Mouse (Mus musculus) adrenal gland, adult 2 months (tissue): ENCODE data around the gene Lrwd1. TPM values are rescaled to one million over a fixed set of nuclear protein-coding genes. Genes with fewer than 3 reads are reported as not detected.
"Not testable (repeated sequence)": the region's sequence is repeated elsewhere in the genome, so short reads cannot be mapped to it uniquely, and the experiment has no call there.

Source experiments
- DNase-seq: peaks from one replicate; pipeline ENCODE4 v3.0.0; 2021
- long read RNA-seq: library from polyadenylated mRNA; stranded (forward); transcript quantifications from one replicate; pipeline ENCODE4 v2.0.0, GENCODE M21; 2021
- polyA plus RNA-seq: library from polyadenylated mRNA; depleted of rRNA; stranded (reverse); fragments of >200 nt; gene quantifications from 2 replicates; pipeline ENCODE4 v1.2.3, GENCODE M21; 2012; rRNA removed
- total RNA-seq, 2 experiments: library from RNA; stranded (reverse); gene quantifications; 2 replicates each; pipeline ENCODE4 v1.2.3; 2021

The Lrwd1 gene
- 10 to 100 TPM in 1 of 2 experiments, 1 to 10 TPM in 1; 8.0 to 11.9 TPM for total RNA-seq
- 24.8 and 26.6 TPM in 2 replicates for polyA plus RNA-seq
- long read RNA-seq, transcript Lrwd1-201 (15 exons, 2,473 nt) = major isoform, 18 of 21 reads
- long read RNA-seq, partial matches to known transcripts = 2 of 21 reads
- long read RNA-seq, other reads (novel, unspliced or antisense) = 1 of 21 reads

DNA sequence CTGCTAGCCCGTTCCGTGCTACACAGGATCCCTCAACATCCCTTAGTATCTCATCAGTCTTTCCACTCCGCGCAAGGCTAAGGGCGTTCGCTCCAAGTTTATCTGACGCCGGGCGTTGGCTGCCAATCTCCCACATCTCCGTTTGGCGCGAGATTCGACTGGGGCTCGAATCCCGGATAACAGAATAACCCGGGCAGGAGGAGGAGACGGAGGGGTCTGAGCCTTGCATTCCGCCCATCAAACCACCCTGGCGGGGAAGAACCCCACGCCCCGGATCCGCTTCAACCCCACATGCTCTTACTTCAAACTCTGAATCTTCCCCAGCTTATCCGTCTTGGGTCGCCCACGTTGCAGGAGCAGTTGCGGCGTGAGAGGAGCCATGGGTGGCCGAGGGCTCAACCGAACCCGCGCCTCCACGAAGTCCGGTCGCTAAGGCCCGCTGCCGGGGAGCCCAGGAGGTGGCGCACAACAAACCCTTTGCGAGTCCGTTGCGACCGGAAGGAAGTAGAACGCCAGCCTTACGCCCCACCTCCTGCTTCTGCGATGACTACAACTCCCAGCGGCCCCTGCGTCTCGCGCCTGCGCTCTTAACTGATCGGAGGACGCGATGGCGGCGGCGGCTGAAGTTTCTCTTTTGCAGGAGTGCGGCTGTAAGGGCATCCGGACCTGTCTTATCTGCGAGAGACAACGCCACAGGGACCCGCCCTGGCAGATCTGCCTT lies at the start of gene Lrwd1, which contains the start of gene Alkbh4:
TSS of gene Lrwd1 (minus strand) at position 504 of the 721 bp plus-strand sequence.
TSS of gene Alkbh4 (plus strand) at position 576 of the 721 bp plus-strand sequence.
- peak; percentile 96 for DNase-seq

DNA sequence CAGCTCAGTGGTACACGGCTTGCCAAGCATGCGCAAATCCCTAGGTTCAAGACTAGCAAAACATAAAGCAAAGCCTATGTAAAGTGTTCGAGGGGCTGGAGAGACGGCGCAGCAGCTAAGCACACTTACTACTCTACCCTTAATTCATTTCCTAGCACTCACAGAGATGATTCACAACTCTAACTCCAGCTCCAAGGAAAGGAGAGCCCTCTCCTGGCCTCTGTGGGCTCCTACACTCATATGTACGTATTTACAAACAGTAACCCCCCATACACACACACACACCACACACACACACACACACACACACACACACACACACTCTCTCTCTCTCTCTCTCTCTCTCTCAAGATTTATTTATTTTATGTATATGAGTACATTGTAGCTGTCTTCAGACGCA lies 47.9 kb upstream of the Lrwd1 start:
- DNase-seq = no peak

DNA sequence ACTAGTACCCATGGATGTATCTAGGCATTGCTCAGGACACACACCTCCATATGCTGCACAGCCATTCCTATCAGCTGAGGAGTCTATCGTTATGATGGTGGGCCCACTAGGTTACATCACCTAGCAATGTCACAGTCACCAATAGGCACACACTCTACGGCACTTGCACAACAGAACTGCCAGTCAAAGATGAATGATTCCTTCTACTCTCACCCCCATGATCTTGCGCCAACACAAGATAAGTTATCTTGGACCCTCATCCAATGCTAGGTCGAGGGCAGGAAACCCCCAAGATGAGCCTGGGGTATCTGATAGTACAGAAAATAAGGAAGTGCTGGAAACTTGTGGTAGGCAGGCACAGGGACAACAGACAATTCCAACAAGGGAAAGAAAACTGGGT lies 47.0 kb upstream of the Lrwd1 start:
- no peak for DNase-seq

DNA sequence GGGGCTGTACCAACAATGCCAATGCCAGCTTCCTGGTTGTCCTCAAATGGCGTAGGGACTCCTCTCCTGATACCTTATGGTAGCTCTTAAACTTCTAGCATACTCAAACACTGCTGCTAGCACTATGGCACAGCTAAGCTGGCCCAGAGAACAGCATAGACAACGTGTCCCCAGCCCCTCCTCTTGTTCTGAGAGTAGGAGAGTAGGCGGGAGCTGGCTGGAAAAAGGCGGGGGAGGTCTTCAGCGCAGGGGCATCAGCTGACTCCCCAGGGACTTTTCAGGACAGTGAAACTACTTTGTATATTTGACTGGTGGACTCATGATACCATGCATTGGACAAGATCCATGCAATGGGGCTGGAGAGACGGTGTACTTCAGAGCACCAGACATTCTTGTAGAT lies 46.2 kb upstream of the Lrwd1 start:
- no peak for DNase-seq

DNA sequence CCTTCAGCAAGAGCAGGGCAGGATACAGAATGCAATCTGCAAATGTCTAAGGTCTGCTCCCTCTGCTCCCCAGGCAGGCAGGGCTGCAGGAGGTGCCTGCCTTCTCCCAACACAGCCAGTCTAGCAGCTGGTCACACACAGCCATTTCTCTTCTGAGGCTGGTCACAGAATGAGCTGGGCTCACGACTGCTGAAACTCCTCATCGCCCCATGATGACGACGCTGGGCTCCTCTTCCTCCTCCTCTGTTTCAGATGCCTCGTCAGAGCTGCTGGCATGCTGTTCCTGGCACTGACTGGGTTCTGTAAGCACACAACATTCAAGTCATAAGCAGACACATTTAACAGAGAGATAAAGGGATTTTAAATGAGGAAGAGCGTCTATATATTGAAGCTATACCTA lies 45.3 kb upstream of the Lrwd1 start:
- DNase-seq = no peak

DNA sequence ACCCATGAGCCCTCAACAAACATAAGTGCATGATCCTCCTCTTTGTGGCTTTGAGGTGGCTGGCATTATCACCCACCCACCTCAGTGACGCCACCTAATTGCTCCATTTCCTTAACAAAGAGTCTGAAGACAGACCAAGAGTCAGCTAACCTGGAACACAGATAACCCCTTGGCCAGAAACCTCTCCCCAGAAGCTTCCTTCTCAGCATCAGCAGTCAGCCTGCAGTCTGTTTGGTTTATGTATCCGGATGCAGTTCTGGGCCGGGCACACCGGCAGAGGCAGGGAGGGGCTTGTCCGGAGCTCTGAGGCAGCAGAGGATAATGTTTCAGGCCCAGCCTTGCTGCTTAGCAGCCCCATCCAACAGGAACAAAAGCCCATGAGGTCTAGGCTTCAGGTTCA lies 43.7 kb upstream of the Lrwd1 start:
- no peak for DNase-seq

DNA sequence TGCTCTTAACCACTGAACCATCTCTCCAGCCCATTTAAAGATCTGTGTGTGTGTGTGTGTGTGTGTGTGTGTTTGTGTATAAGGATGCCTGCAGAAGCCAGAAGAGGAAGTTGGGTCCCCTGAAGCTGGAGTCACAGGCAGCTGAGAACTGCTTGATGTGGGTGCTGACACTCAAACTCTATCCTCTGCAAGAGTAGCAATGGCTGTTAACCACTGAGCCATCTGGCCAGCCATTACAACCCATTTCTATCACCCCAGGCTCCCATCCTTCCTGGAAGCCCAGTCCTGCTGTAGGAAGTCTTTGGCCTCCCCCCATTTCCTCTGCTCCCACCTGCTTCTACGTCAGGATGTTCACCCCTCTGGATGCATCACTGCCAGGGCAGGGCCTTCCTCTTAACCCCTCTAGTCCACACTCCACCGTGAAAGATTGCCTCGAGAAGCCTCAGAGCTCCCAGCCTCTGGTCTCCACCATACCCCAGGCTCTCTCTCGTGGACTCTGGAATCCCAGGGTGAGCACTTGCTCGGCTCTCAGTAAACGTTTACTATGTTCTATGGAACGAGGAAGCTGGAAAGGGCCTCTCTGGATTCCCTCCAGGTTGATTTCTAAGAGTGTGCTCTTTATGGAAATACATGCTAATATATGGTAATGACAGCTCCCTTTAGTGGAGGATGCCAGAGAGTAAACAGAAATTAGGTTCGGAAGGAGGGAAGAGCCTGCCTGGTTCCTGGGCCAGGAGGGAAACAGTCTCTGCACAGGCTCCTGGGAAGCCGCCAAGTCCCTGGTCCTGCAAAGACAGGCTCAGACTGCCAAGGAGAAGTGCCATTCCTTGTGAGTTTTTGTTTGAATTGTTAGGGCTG lies 38.0 kb upstream of the Lrwd1 start:
- DNase-seq = no peak

DNA sequence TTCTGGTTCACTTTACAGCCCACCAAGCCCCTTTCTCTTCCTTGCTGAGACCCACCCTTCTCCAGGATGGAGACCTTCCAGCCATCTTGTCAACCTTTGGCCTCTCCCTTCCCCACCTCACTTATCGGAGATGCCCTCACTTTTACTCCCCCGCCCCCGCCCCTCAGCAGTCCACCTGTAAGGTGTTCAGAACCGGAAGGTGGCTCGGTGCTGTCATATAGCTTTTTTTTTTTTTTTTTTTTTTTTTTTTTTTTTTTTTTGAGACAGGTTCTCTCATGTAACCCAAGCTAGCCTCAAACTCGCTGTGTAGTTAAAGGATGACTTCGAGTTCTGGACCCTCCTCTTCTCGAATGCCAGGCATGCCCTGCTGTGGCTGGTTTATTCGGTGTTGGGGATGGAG lies 37.1 kb upstream of the Lrwd1 start:
- DNase-seq = no peak

DNA sequence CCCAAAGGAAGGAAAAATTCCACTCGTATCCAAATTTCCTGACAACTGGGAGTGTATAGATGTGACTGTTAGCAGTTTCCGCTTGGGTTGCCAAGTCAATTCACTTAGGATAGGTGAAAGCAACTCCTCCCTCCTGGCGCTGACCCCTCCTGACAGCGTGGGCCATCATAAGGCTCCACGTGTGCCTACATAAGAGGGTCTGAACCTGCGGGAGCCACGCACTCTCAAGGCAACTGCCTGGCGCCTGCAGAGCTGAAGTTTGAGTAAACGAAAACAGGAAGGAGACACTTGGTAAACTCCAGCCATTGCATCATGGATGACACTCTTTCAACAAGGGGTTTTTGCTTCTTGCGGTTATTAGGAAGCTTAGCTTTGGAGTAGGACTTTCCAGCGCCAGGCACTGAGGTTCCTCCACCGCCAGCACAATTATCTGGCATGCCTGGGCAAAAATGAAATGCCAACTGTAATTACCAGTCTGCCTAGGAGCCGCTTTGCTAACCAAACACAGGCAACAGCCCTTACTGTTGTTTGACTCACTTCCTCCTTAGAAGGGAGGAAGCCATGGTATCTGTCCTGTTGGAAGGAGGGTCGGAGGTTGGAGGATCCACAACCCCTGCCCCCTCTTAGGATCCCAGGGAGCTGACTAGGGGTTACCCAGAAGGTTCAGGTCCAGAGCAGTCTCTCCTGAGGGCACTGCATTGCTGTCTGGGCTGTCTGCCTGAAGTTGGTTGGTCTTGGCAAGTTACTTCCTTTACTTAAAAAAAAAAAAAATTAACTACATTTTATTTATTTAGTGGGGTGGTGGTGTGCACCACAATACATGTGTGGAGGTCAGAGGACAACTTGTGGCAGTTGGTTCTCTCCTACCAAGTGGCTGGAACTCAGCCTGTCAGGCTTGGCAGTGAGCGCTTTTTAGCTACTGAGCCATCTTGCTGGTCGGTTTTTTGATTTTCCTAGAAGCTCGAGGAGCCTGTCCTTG lies 35.8 kb upstream of the Lrwd1 start:
- DNase-seq = no peak

DNA sequence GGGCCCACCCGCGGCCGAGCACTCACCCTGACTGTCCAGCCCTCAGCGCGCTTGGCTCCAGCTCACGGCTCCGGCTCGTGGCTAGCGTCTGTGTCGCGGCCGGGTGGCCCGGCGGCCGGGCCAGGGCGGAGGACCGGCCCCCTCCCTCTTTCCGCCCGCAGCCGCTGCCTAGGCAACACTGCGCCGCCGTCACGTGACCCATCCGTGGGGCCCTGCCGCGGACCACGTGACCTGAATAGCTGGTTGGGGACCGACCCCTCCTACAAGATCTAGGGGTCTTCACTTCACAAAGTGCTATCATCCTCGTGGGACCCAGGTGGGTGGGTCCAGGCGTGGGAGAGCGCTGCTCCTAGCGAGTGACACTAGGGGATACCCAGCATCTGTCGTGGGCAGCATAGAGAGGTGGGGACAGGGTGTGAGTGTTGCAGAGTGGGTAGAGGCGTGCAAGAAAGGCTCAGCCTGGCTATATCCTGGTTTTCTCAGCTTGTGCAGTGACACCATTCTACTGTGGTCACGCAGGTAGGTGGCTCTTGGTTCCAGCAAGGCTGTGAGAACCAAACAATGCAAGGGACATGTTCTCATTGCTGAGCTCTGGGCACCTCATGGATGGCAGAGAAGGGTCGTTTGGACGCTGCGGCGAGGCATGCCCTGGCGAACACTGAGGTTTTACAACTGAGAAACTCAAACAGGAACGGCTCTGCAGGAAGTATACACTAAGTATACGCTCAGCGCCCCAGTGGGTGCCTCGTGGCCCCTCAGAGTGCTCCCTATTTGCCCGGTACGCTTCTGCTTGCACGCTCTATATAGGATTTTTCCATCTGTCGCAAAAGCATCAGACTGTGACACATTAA lies 34.9 kb upstream of the Lrwd1 start, which contains the start of gene Orai2:
TSS of gene Orai2 (minus strand) at position 202 of the 851 bp plus-strand sequence.
- peak; percentile 83 for DNase-seq

DNA sequence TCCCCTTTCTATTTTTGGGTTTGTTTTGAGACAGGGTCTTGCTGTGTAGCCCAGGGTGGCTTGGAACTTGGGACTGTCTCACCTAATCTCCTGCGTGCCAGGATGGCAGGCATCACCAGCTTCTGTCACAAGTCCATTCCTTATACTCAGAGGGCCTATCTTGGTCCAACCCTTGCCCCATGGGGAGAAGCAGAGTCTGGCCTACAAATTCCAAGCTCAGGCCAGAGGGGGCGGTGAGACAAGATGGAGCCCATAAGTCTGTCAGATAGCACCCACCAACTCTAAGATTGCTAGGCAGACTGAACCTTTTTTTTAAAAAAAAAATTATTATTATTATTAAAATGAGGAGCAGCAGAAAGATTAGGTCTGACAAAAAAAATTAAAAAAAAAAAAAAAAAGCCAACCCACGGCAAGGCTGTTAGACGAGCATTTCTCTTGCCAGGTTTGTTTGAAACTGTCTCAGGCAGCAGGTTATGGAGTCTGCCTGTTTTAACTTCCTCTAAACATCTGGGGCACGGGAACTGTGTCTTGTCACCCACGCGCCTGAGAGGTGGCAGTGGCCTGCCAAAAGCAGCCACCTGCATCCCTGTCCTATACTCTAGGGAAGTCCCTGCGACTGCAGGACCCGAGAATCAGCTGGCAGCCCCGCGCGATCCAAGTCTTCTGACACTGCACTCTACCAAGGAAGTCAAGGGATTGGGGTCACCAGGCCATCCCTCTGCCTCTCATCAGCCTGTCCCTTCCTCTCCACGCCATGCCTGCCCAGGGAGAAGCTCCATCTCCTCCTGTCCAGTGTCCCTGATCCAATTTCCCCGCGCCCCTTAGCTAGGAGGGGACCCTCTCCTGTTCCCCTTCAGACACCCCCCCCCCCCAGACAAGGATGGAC lies 34.0 kb upstream of the Lrwd1 start:
- DNase-seq = peak; percentile 30

DNA sequence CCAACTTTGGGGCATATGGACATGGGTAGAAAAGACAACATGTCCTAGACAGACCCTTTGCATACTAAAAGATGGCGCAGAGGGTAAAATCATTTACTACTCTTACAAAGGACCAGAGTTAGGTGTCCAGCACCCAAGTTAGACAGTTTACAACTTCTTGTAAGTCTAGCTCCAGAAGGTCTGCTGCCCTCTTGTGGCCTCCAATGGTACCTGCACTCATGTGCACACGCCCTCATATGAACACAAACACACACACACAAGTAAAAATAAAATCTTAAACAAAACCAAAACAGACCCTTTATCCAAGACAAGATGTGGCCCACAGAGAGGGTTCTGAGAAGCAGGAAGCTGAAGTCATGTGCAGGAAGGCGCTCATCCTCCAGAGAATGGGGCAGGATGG lies 32.2 kb upstream of the Lrwd1 start:
- no peak for DNase-seq

DNA sequence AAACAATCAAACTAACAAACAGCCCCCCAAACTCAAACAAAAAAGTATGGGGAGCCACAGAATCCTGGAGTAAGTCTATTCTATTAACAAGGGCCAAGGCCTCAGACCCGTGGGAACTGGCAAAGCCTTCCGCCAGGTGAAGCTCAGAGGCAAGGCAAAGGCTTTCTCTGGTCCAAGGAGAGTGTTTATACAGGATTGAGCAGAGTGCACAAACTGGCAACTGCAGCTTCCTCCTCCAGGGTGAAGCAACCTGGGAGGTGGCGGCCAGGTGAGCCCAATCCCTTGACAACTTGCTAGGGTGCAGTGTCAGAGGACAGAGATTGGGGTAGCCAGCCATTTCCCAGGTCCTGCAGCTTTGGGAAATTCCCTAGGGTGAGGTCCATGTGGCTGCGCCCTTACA lies 31.4 kb upstream of the Lrwd1 start:
- DNase-seq = no peak

DNA sequence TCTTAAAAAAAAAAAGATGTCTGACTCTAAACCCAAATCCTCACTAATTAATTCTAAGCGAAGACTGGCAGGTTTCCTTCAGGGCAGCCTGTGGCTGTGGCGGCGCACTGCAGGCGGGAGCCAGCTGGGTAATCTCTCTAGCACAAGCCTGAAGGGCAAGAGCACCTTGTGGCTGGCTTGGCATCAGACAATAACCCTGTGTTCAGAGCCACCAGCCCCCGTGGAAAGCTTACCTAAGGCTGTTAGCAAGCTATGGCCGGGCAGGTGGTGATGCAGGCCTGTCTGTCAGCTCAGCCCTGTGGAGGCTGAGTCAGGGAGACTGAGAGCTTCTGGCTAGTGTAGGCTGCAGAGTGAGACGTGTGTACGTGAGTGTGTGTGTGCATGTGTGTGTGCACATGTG lies 29.4 kb upstream of the Lrwd1 start:
- DNase-seq = no peak

DNA sequence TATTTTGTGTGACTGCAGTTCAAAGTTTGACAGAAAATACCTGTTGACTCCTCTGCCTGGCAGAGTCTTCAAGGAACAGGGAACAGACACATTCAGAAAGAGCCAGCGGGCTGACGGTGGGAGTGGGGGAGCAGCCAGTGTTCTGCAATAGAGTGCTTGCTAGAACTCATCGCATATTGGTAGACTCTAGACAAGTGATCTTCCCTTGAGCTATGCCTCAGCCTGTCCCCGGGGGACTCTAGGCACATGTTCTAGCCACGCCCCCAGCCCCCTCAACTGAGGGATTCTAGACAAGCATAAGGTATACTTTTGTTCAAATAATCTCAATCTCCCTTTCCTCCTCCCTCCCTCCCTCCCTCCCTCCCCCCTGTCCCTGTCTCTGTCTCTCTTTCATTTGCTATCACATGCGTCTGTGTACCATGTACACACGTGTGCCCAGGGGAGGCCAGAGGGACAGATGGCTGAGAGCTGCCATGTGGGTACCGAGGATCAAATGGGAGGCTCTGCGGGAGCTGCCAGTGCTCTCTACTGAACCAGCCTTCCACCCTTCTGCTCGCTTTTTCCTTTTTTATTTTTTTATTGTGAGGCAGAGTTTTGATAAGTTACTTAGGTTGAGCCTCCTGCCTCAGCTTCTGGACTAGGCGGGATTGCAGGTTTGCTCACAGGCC lies 28.1 kb upstream of the Lrwd1 start:
- no peak for DNase-seq

DNA sequence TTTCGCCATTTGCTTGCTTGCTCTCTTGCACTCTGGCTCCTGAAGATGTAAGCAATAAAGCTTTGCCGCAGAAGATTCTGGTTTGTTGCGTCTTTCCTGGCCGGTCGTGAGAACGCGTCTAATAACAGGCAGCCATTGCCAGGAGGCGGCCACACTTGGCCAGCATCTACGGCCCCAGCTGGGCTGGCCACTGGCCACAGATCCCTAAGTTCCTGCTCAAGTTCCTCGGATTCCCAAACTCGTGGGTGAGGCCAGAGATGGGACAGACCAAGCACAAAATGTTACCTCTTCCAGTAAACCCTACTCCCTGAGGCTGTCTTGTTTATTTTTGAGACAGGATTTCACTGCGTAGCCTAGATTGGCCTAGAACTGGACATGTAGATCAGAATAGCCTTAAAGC lies 24.2 kb upstream of the Lrwd1 start:
- DNase-seq = not testable (repeated sequence)

DNA sequence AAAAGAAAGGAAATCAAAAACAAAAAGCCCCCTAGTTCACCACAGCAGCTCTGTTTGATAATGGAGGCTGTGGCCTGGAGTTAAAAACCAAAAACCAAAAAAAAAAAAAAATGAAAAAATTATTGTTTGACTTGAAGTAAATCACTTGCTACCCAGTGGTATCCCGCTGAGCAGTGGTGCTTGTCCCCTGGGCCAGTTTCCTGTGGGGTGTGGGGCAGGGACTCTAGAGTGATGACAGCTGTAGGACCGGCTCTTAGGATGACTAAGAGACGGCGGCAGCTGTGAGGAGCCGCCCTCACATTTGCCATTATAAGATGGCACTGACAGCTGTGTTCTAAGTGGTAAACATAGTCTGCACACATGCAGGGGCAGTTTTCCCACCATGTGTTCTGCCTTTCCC lies 19.5 kb upstream of the Lrwd1 start:
- DNase-seq = no peak

DNA sequence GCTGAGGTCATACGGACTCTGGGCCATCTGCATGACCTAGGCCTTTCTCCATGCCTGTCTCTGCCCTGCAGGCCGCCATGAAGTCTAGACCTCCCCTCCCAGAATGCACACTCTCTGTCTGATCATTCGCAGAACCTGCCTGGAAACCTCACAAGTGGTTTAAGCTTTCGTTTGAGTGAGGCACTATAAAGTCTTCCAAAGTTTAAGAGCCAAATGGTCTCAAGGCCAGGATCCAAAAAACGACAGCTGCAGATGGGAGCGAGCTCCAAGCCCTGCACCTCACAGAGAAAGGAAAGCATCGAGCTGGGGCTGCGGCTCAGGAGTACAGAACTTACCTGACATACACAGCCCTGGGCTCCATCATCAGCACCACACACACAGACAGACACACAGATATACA lies 16.5 kb upstream of the Lrwd1 start:
- DNase-seq = no peak

DNA sequence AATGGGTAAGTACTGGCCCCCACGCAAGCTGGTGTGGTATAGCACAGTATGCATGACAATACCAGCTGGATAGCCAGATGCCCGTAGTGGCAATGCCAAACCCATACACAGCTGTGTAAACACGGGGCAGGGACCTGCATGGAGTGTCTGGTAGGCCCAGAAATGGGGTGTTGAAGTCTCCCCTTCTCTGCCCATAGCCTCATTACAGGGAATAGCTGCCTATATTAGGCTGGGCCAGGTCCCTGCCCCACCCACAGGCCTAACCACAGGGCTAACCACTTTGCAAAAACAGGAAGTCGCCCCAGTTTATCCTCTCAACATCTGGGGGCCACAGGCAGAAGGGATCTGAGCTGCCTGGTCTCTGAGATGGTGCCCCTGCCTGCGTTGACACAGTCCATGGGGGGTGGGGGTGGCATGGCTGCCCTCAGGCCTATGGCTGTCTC lies 13.3 kb upstream of the Lrwd1 start:
- not testable (repeated sequence) for DNase-seq
